Mouse (Mus musculus) liver, adult 2 months (tissue): ENCODE results near the gene Mrpl19. TPM values are rescaled to one million over a fixed set of nuclear protein-coding genes. Genes with fewer than 3 reads are reported as not detected.

Experiments used
- DNase-seq: peaks from one replicate; pipeline ENCODE4 v3.0.0-alpha.2; 2011; ENCODE audit warnings: low read depth, low spot score; ENCODE audit errors: extremely low read depth
- H3K27ac ChIP-seq: fragments of 200-500 bp; replicated peaks from 2 replicates; pipeline ENCODE4 v1.5.1; 2012; ENCODE audit warnings: low read depth, mild to moderate bottlenecking, control low read depth, inconsistent platforms, low read length; ENCODE audit not compliant: insufficient read depth
- H3K27me3 ChIP-seq: fragments of 200-500 bp; 2 replicates; pipeline ENCODE4 v1.6.1; 2012; ENCODE audit warnings: mild to moderate bottlenecking, moderate library complexity, low read length, inconsistent platforms; ENCODE audit not compliant: control insufficient read depth, insufficient read depth
- H3K36me3 ChIP-seq: fragments of 200-500 bp; 2 replicates; pipeline ENCODE4 v1.6.1; 2012; ENCODE audit warnings: low read length, inconsistent platforms; ENCODE audit not compliant: control insufficient read depth, insufficient read depth
- H3K4me1 ChIP-seq: fragments of 200-500 bp; 2 replicates; pipeline ENCODE4 v1.6.1; 2011; ENCODE audit warnings: low read length; ENCODE audit not compliant: control insufficient read depth, insufficient read depth
- H3K4me3 ChIP-seq: fragments of 200-500 bp; 2 replicates; pipeline ENCODE4 v1.5.1; 2011; ENCODE audit warnings: low read depth, mild to moderate bottlenecking, control low read depth, low read length, moderate library complexity; ENCODE audit not compliant: insufficient read depth
- H3K79me2 ChIP-seq: fragments of 200-500 bp; 2 replicates; pipeline ENCODE4 v1.6.1; 2012; ENCODE audit warnings: inconsistent platforms, mild to moderate bottlenecking, low read length, moderate library complexity; ENCODE audit not compliant: control insufficient read depth, insufficient read depth
- H3K9ac ChIP-seq: fragments of 200-500 bp; 2 replicates; pipeline ENCODE4 v1.6.1; 2012; ENCODE audit warnings: low read depth, mild to moderate bottlenecking, control low read depth, inconsistent platforms, low read length
- CTCF ChIP-seq: fragments of 200-500 bp; IDR thresholded peaks from 2 replicates; pipeline ENCODE4 v1.5.1; 2011; ENCODE audit warnings: low read depth, low read length, control low read depth
- POLR2A ChIP-seq: fragments of 200-500 bp; IDR thresholded peaks from 2 replicates; pipeline ENCODE4 v1.6.1; 2011; ENCODE audit warnings: low read length, control low read depth; ENCODE audit not compliant: insufficient read depth; ENCODE audit errors: extremely low read depth
- WGBS: fragments of 180-500 bp; shearing (Covaris S2); methylation state at CpG from one replicate; pipeline ENCODE4 v1.1.7; 2018; 5-methylcytosine and 5-hydroxymethylcytosine counted together
- polyA plus RNA-seq: library from polyadenylated mRNA; depleted of rRNA; stranded (reverse); fragments of >200 nt; gene quantifications from 2 replicates; pipeline ENCODE4 v1.2.3, GENCODE M21; 2012
- total RNA-seq: library from RNA; depleted of rRNA; stranded (reverse); fragments of >200 nt; gene quantifications from 2 replicates; pipeline ENCODE4 v1.2.3, GENCODE M21; 2014

Mrpl19 gene
- total and polyA plus RNA-seq, 2 experiments: 2.4 to 3.7 TPM

DNA sequence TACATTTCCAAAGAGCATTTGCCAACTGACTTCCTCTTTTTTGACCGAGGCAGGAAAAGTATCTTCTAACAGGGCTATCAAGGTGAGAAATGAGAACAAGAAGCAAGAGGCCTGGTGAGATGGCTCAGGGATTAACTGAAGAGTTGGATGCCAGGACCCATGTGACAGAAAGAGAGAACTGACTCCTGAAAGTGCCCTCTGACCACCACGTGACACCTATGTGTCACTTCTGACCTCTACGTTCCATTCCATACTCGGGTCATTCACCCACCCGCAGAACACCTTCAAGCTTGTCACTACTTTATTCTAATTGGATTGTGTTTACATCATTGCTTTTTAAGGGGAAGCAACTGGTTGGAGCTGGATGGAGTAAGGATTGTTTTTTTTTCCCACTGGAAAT lies 20.8 kb upstream of the Mrpl19 start:
- H3K27me3 ChIP-seq: no peaks in the 10 kb centered on the region
- H3K4me1 ChIP-seq: peaks cover 9% of the 10 kb centered on the region; the same call in 1 of the 2 replicates
- peak overlapping the region; percentile 29; the same call in 1 of the 2 replicates for H3K27ac ChIP-seq
- no peaks in the 10 kb centered on the region for H3K79me2 ChIP-seq
- no peak for TF ChIP-seq CTCF
- TF ChIP-seq POLR2A: no peak
- no peaks in the 10 kb centered on the region for H3K36me3 ChIP-seq
- 5% methylated on average over 5 of the region's 5 CpGs for WGBS
- no peak overlapping the region for H3K9ac ChIP-seq
- no peak overlapping the region for H3K4me3 ChIP-seq
- DNase-seq: peak; percentile 94

DNA sequence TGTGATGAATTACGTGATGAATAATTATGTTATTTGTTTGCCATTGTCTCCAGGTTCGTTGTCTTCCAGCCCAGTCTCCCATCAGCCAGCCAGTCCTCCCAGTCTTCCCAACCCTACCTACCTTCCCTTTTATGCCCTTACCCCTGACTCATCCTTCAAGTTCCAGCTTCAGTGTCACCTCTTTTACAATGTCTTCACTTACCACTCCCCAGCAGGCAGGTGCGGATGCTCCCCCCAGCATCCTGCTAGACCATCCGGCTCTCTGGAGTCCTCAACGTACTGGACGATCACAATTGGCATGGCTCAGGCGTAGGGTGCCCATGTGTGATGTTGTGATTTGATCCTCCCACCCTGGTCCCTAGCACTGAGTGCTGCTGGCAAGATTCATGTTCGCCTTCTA lies 20.4 kb upstream of the Mrpl19 start:
- Histone ChIP-seq H3K9ac (no peak overlapping the region), H3K79me2 (no peaks in the 10 kb centered on the region), H3K27me3 (no peaks in the 10 kb centered on the region), H3K36me3 (no peaks in the 10 kb centered on the region), H3K27ac (peak overlapping the region; percentile 29; the same call in 1 of the 2 replicates), H3K4me1 (peaks cover 9% of the 10 kb centered on the region; the same call in 1 of the 2 replicates), H3K4me3 (no peak overlapping the region)
- WGBS: 92% methylated on average over 8 of the region's 8 CpGs
- no peak for TF ChIP-seq CTCF
- TF ChIP-seq POLR2A: no peak
- no peak for DNase-seq

DNA sequence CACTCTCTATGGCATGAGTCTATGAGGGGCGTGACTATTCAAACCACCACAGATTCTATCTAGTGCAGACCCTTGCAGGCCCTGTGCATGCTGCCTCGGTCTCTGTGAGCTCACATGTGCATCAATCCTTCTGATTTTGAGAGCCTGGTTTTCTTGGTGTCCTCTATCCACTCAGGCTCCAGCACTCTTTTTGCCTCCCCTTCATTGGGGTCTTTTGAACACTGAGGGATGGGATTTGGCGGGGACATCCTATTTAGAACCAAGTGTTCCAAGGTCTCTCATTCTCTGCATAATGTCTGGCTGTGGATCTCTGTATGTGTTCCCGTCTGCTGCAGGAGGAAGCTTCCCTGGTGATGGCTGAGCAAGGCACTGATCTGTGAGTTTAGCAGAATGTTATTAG lies 13.5 kb upstream of the Mrpl19 start:
- H3K4me1 ChIP-seq: no peaks in the 10 kb centered on the region
- no peak overlapping the region for H3K27ac ChIP-seq
- TF ChIP-seq CTCF (no peak), POLR2A (no peak)
- H3K27me3 ChIP-seq: no peaks in the 10 kb centered on the region
- H3K79me2 ChIP-seq: no peaks in the 10 kb centered on the region
- WGBS: 88% methylated on average over 4 of the region's 4 CpGs
- no peak overlapping the region for H3K4me3 ChIP-seq
- no peak for DNase-seq
- H3K9ac ChIP-seq: no peak overlapping the region
- H3K36me3 ChIP-seq: no peaks in the 10 kb centered on the region

GRCm38 (mm10) chr6:81975971-81976621 lies 10.3 kb upstream of the Mrpl19 start:
- Histone ChIP-seq H3K27me3 (no peaks in the 10 kb centered on the region), H3K79me2 (no peaks in the 10 kb centered on the region)
- WGBS: 39% methylated on average over 7 of the region's 7 CpGs

GRCm38 (mm10) chr6:81972595-81972994 lies 6.8 kb upstream of the Mrpl19 start:
- no peaks in the 10 kb centered on the region for H3K36me3 ChIP-seq
- 93% methylated on average over 8 of the region's 8 CpGs for WGBS
- no peak overlapping the region for H3K4me3 ChIP-seq
- H3K79me2 ChIP-seq: no peaks in the 10 kb centered on the region
- no peak for TF ChIP-seq POLR2A
- TF ChIP-seq CTCF: no peak
- no peak for DNase-seq
- H3K9ac ChIP-seq: no peak overlapping the region
- H3K27ac ChIP-seq: no peak overlapping the region
- H3K27me3 ChIP-seq: no peaks in the 10 kb centered on the region
- H3K4me1 ChIP-seq: no peaks in the 10 kb centered on the region

More at GRCm38 (mm10) chr6:81975971-81976621, 10.3 kb upstream of the Mrpl19 start:
- Histone ChIP-seq H3K4me3 (no peak overlapping the region), H3K9ac (no peak overlapping the region), H3K36me3 (no peaks in the 10 kb centered on the region), H3K4me1 (no peaks in the 10 kb centered on the region), H3K27ac (no peak overlapping the region)
- TF ChIP-seq POLR2A (no peak), CTCF (peak; percentile 91)
- peak; percentile 55 for DNase-seq

- WGBS: 86% methylated on average over 7 of the region's 7 CpGs
- Histone ChIP-seq H3K4me1 (no peaks in the 10 kb centered on the region), H3K4me3 (no peak overlapping the region), H3K27me3 (no peaks in the 10 kb centered on the region), H3K79me2 (no peaks in the 10 kb centered on the region), H3K9ac (no peak overlapping the region), H3K36me3 (no peaks in the 10 kb centered on the region), H3K27ac (no peak overlapping the region)
- no peak for DNase-seq
- no peak for TF ChIP-seq POLR2A
- TF ChIP-seq CTCF: no peak
Observed at GRCm38 (mm10) chr6:81971196-81971595, 5.4 kb upstream of the Mrpl19 start.
